Mouse (Mus musculus) stomach, embryonic 16.5 days (tissue): ENCODE results near the gene Lmcd1. TPM values are rescaled to one million over a fixed set of nuclear protein-coding genes. Genes with fewer than 3 reads are reported as not detected.

Experiments used
- ATAC-seq: fragments of 200-750 bp; cut with Nextera tagmentation; 2 replicates; pipeline ENCODE4 v1.8.0; 2017; ENCODE audit warnings: moderate number of reproducible peaks, moderate TSS enrichment; ENCODE audit not compliant: insufficient read depth, low FRiP score
- H3K27ac ChIP-seq: fragments of 300-500 bp; sonication (generic); 2 replicates; pipeline ENCODE4 v1.5.1; 2014; ENCODE audit warnings: low read length
- H3K27me3 ChIP-seq: fragments of 300-500 bp; sonication (generic); 2 replicates; pipeline ENCODE4 v1.6.1; 2014; ENCODE audit warnings: low read length, control low read depth, mixed read lengths; ENCODE audit not compliant: control insufficient read depth, insufficient read depth
- H3K36me3 ChIP-seq: fragments of 300-500 bp; sonication (generic); 2 replicates; pipeline ENCODE4 v1.6.1; 2014; ENCODE audit warnings: low read length; ENCODE audit not compliant: control insufficient read depth, insufficient read depth
- H3K4me1 ChIP-seq: fragments of 300-500 bp; sonication (generic); 2 replicates; pipeline ENCODE4 v1.6.1; 2014; ENCODE audit warnings: low read length, control low read depth, mixed read lengths; ENCODE audit not compliant: control insufficient read depth, insufficient read depth
- H3K4me2 ChIP-seq: fragments of 300-500 bp; sonication (generic); 2 replicates; pipeline ENCODE4 v1.6.1; 2014; ENCODE audit warnings: low read depth, low read length, mixed read lengths
- H3K4me3 ChIP-seq: fragments of 300-500 bp; sonication (generic); replicated peaks from 2 replicates; pipeline ENCODE4 v1.5.1; 2014; ENCODE audit warnings: mild to moderate bottlenecking, low read length
- H3K9ac ChIP-seq: fragments of 300-500 bp; sonication (generic); 2 replicates; pipeline ENCODE4 v1.6.1; 2014; ENCODE audit warnings: low read length
- H3K9me3 ChIP-seq: fragments of 300-500 bp; sonication (generic); replicated peaks from 2 replicates; pipeline ENCODE4 v1.6.1; 2016; ENCODE audit warnings: low read length, control low read depth; ENCODE audit not compliant: control insufficient read depth
- WGBS: fragments of 180-500 bp; shearing (Covaris S2); extraction: QIAGEN DNeasy Blood & Tissue Kit; methylation state at CpG from one replicate; pipeline ENCODE4 v1.1.7; 2014; 5-methylcytosine and 5-hydroxymethylcytosine counted together
- polyA plus RNA-seq: library from polyadenylated mRNA; unstranded; fragments of >200 nt; fragmentation: Nextera tagmentation; extraction: Ambion mirVana; gene quantifications from 2 replicates; pipeline ENCODE4 v1.2.1, GENCODE M21; 2015

The Lmcd1 gene
- polyA plus RNA-seq, 1 experiment from 2014 or later = 30.2 TPM

- no peaks in the 10 kb centered on the region for H3K9me3 ChIP-seq
- no peaks in the 10 kb centered on the region for H3K4me1 ChIP-seq
- H3K36me3 ChIP-seq = no peaks in the 10 kb centered on the region
- no peak overlapping the region for H3K27ac ChIP-seq
- H3K4me3 ChIP-seq = no peak overlapping the region
- no peak overlapping the region for H3K9ac ChIP-seq
- H3K27me3 ChIP-seq = no peaks in the 10 kb centered on the region
- 87% methylated on average over 4 of the region's 4 CpGs for WGBS
- ATAC-seq = no peak
- no peak overlapping the region for H3K4me2 ChIP-seq
These were observed 76.9 kb downstream of the Lmcd1 start for GRCm38 (mm10) chr6:112350452-112350851.

GRCm38 (mm10) chr6:112359341-112359740 is 85.8 kb downstream of the Lmcd1 start:
- 84% methylated on average over 1 of the region's 1 CpGs for whole genome bisulfite sequencing
- H3K27ac ChIP-seq = no peak overlapping the region
- H3K9me3 ChIP-seq = no peaks in the 10 kb centered on the region
- H3K9ac ChIP-seq = no peak overlapping the region
- H3K4me2 ChIP-seq = no peak overlapping the region
- no peak for ATAC-seq
- H3K4me1 ChIP-seq = no peaks in the 10 kb centered on the region
- H3K36me3 ChIP-seq = no peaks in the 10 kb centered on the region
- H3K27me3 ChIP-seq = no peaks in the 10 kb centered on the region
- no peak overlapping the region for H3K4me3 ChIP-seq

- 80% methylated on average over 8 of the region's 8 CpGs for WGBS
- no peak for ATAC-seq
- Histone ChIP-seq H3K36me3 (no peaks in the 10 kb centered on the region), H3K27ac (no peak overlapping the region), H3K27me3 (no peaks in the 10 kb centered on the region), H3K4me1 (no peaks in the 10 kb centered on the region), H3K4me2 (no peak overlapping the region), H3K9ac (no peak overlapping the region), H3K9me3 (no peaks in the 10 kb centered on the region), H3K4me3 (no peak overlapping the region)
These were observed 87.1 kb downstream of the Lmcd1 start for GRCm38 (mm10) chr6:112360676-112361075.

- Histone ChIP-seq H3K4me1 (no peaks in the 10 kb centered on the region), H3K4me2 (no peak overlapping the region), H3K9ac (no peak overlapping the region), H3K36me3 (no peaks in the 10 kb centered on the region), H3K9me3 (no peaks in the 10 kb centered on the region), H3K27me3 (no peaks in the 10 kb centered on the region), H3K27ac (no peak overlapping the region), H3K4me3 (no peak overlapping the region)
- no peak for ATAC-seq
- 35% methylated on average over 6 of the region's 6 CpGs for WGBS
These were observed 88.9 kb downstream of the Lmcd1 start for GRCm38 (mm10) chr6:112362349-112362958.

GRCm38 (mm10) chr6:112364581-112364980 is 91.0 kb downstream of the Lmcd1 start:
- WGBS = 38% methylated on average over 2 of the region's 2 CpGs
- H3K36me3 ChIP-seq = no peaks in the 10 kb centered on the region
- H3K4me2 ChIP-seq = no peak overlapping the region
- no peaks in the 10 kb centered on the region for H3K27me3 ChIP-seq
- no peaks in the 10 kb centered on the region for H3K4me1 ChIP-seq
- H3K4me3 ChIP-seq = no peak overlapping the region
- ATAC-seq = no peak
- H3K9me3 ChIP-seq = no peaks in the 10 kb centered on the region
- H3K9ac ChIP-seq = no peak overlapping the region
- no peak overlapping the region for H3K27ac ChIP-seq

- Histone ChIP-seq H3K4me1 (no peaks in the 10 kb centered on the region), H3K27me3 (no peaks in the 10 kb centered on the region), H3K4me3 (no peak overlapping the region), H3K9ac (no peak overlapping the region), H3K9me3 (no peaks in the 10 kb centered on the region), H3K27ac (no peak overlapping the region), H3K36me3 (no peaks in the 10 kb centered on the region), H3K4me2 (no peak overlapping the region)
- ATAC-seq = no peak
- WGBS = 83% methylated on average over 10 of the region's 10 CpGs
These were observed 91.7 kb downstream of the Lmcd1 start for GRCm38 (mm10) chr6:112365294-112365693.

GRCm38 (mm10) chr6:112373886-112374585 is 100.5 kb downstream of the Lmcd1 start:
- H3K9me3 ChIP-seq = no peaks in the 10 kb centered on the region
- no peaks in the 10 kb centered on the region for H3K36me3 ChIP-seq
- no peak overlapping the region for H3K4me2 ChIP-seq
- no peak overlapping the region for H3K27ac ChIP-seq
- no peak; the same call in 1 of the 2 replicates for ATAC-seq
- no peak overlapping the region for H3K9ac ChIP-seq
- no peak overlapping the region for H3K4me3 ChIP-seq
- H3K27me3 ChIP-seq = no peaks in the 10 kb centered on the region
- H3K4me1 ChIP-seq = no peaks in the 10 kb centered on the region
- 44% methylated on average over 8 of the region's 8 CpGs for WGBS

GRCm38 (mm10) chr6:112375661-112376392 is 102.3 kb downstream of the Lmcd1 start:
- Histone ChIP-seq H3K27ac (no peak overlapping the region), H3K4me2 (no peak overlapping the region), H3K4me3 (no peak overlapping the region), H3K9me3 (no peaks in the 10 kb centered on the region), H3K36me3 (no peaks in the 10 kb centered on the region), H3K27me3 (no peaks in the 10 kb centered on the region), H3K4me1 (no peaks in the 10 kb centered on the region), H3K9ac (no peak overlapping the region)
- ATAC-seq = no peak; the same call in 1 of the 2 replicates
- 53% methylated on average over 12 of the region's 13 CpGs for WGBS

GRCm38 (mm10) chr6:112379054-112379453 is 105.5 kb downstream of the Lmcd1 start:
- 84% methylated on average over 9 of the region's 9 CpGs for WGBS
- H3K4me1 ChIP-seq = no peaks in the 10 kb centered on the region
- H3K27ac ChIP-seq = no peak overlapping the region
- H3K4me2 ChIP-seq = no peak overlapping the region
- no peak overlapping the region for H3K4me3 ChIP-seq
- ATAC-seq = no peak
- H3K27me3 ChIP-seq = no peaks in the 10 kb centered on the region
- H3K9me3 ChIP-seq = no peaks in the 10 kb centered on the region
- H3K36me3 ChIP-seq = no peaks in the 10 kb centered on the region
- H3K9ac ChIP-seq = no peak overlapping the region
